Mouse (Mus musculus) liver, adult 2 months (tissue): ENCODE measurements around the gene Klhdc4. TPM values are rescaled to one million over a fixed set of nuclear protein-coding genes. Genes with fewer than 3 reads are reported as not detected.

Experiments used
- DNase-seq: peaks from one replicate; pipeline ENCODE4 v3.0.0-alpha.2; 2011; ENCODE audit warnings: low read depth, low spot score; ENCODE audit errors: extremely low read depth
- H3K27ac ChIP-seq: fragments of 200-500 bp; replicated peaks from 2 replicates; pipeline ENCODE4 v1.5.1; 2012; ENCODE audit warnings: low read depth, mild to moderate bottlenecking, control low read depth, inconsistent platforms, low read length; ENCODE audit not compliant: insufficient read depth
- H3K27me3 ChIP-seq: fragments of 200-500 bp; 2 replicates; pipeline ENCODE4 v1.6.1; 2012; ENCODE audit warnings: mild to moderate bottlenecking, moderate library complexity, low read length, inconsistent platforms; ENCODE audit not compliant: control insufficient read depth, insufficient read depth
- H3K36me3 ChIP-seq: fragments of 200-500 bp; 2 replicates; pipeline ENCODE4 v1.6.1; 2012; ENCODE audit warnings: low read length, inconsistent platforms; ENCODE audit not compliant: control insufficient read depth, insufficient read depth
- H3K4me1 ChIP-seq: fragments of 200-500 bp; 2 replicates; pipeline ENCODE4 v1.6.1; 2011; ENCODE audit warnings: low read length; ENCODE audit not compliant: control insufficient read depth, insufficient read depth
- H3K4me3 ChIP-seq: fragments of 200-500 bp; 2 replicates; pipeline ENCODE4 v1.5.1; 2011; ENCODE audit warnings: low read depth, mild to moderate bottlenecking, control low read depth, low read length, moderate library complexity; ENCODE audit not compliant: insufficient read depth
- H3K79me2 ChIP-seq: fragments of 200-500 bp; 2 replicates; pipeline ENCODE4 v1.6.1; 2012; ENCODE audit warnings: inconsistent platforms, mild to moderate bottlenecking, low read length, moderate library complexity; ENCODE audit not compliant: control insufficient read depth, insufficient read depth
- H3K9ac ChIP-seq: fragments of 200-500 bp; 2 replicates; pipeline ENCODE4 v1.6.1; 2012; ENCODE audit warnings: low read depth, mild to moderate bottlenecking, control low read depth, inconsistent platforms, low read length
- CTCF ChIP-seq: fragments of 200-500 bp; IDR thresholded peaks from 2 replicates; pipeline ENCODE4 v1.5.1; 2011; ENCODE audit warnings: low read depth, low read length, control low read depth
- POLR2A ChIP-seq: fragments of 200-500 bp; IDR thresholded peaks from 2 replicates; pipeline ENCODE4 v1.6.1; 2011; ENCODE audit warnings: low read length, control low read depth; ENCODE audit not compliant: insufficient read depth; ENCODE audit errors: extremely low read depth
- WGBS: fragments of 180-500 bp; shearing (Covaris S2); methylation state at CpG from one replicate; pipeline ENCODE4 v1.1.7; 2018; 5-methylcytosine and 5-hydroxymethylcytosine counted together
- polyA plus RNA-seq: library from polyadenylated mRNA; depleted of rRNA; stranded (reverse); fragments of >200 nt; gene quantifications from 2 replicates; pipeline ENCODE4 v1.2.3, GENCODE M21; 2012
- total RNA-seq: library from RNA; depleted of rRNA; stranded (reverse); fragments of >200 nt; gene quantifications from 2 replicates; pipeline ENCODE4 v1.2.3, GENCODE M21; 2014

Gene Klhdc4
- total and polyA plus RNA-seq, 2 experiments = 11.9 to 14.8 TPM

- no peak for TF ChIP-seq CTCF
- no peak for TF ChIP-seq POLR2A
- H3K4me3 ChIP-seq = no peak overlapping the region
- H3K4me1 ChIP-seq = peaks cover 3% of the 10 kb centered on the region; the same call in 1 of the 2 replicates
- no peaks in the 10 kb centered on the region for H3K79me2 ChIP-seq
- no peak for DNase-seq
- H3K36me3 ChIP-seq = no peaks in the 10 kb centered on the region
- H3K9ac ChIP-seq = no peak overlapping the region
- H3K27ac ChIP-seq = no peak overlapping the region
- 69% methylated on average over 10 of the region's 10 CpGs for WGBS
- no peaks in the 10 kb centered on the region for H3K27me3 ChIP-seq
Measured at GRCm38 (mm10) chr8:121848495-121848894, 19.1 kb upstream of the Klhdc4 start.

GRCm38 (mm10) chr8:121847987-121848386, 18.6 kb upstream of the Klhdc4 start:
- no peaks in the 10 kb centered on the region for H3K27me3 ChIP-seq
- H3K9ac ChIP-seq = no peak overlapping the region
- H3K79me2 ChIP-seq = no peaks in the 10 kb centered on the region
- no peaks in the 10 kb centered on the region for H3K36me3 ChIP-seq
- no peak overlapping the region for H3K27ac ChIP-seq
- DNase-seq = no peak
- TF ChIP-seq CTCF (no peak), POLR2A (no peak)
- H3K4me3 ChIP-seq = no peak overlapping the region
- 84% methylated on average over 6 of the region's 6 CpGs for WGBS
- H3K4me1 ChIP-seq = peaks cover 3% of the 10 kb centered on the region; the same call in 1 of the 2 replicates

DNA sequence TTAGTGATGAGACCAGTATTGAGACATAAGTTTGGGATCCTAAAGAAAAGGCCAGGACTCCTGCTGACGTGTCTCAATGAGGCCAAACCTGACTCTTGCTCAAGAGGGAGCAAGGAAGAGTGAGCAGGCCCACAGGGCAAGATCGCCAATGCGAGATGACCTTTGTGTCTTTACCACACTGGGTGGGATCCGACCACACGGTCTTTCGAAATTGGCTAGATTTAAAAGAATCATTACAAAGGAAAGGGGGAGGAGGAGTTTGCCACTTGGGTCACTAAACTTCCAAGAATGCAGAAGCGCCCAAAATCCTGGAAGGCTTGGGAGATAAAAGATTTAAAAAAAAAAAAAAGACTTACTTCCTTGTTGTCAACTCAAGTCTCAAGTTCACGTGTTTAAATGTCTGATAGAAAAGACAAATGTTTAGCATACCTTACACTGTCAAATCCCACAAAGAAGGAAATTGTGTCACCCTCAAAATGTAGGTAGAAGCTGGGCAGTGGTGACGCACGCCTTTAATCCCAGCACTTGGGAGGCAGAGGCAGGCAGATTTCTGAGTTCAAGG, 18.0 kb upstream of the Klhdc4 start:
- Histone ChIP-seq H3K4me3 (no peak overlapping the region), H3K27ac (no peak overlapping the region), H3K4me1 (peaks cover 3% of the 10 kb centered on the region; the same call in 1 of the 2 replicates), H3K36me3 (no peaks in the 10 kb centered on the region), H3K27me3 (no peaks in the 10 kb centered on the region), H3K9ac (no peak overlapping the region), H3K79me2 (no peaks in the 10 kb centered on the region)
- DNase-seq = no peak
- whole genome bisulfite sequencing = 43% methylated on average over 10 of the region's 10 CpGs
- no peak for TF ChIP-seq CTCF
- TF ChIP-seq POLR2A = no peak

- no peak for DNase-seq
- H3K27ac ChIP-seq = no peak overlapping the region
- H3K4me1 ChIP-seq = peaks cover 3% of the 10 kb centered on the region; the same call in 1 of the 2 replicates
- H3K27me3 ChIP-seq = no peaks in the 10 kb centered on the region
- H3K36me3 ChIP-seq = no peaks in the 10 kb centered on the region
- TF ChIP-seq POLR2A (no peak), CTCF (no peak)
- no peaks in the 10 kb centered on the region for H3K79me2 ChIP-seq
- H3K4me3 ChIP-seq = no peak overlapping the region
- H3K9ac ChIP-seq = no peak overlapping the region
Measured at GRCm38 (mm10) chr8:121846815-121847214, 17.4 kb upstream of the Klhdc4 start.

DNA sequence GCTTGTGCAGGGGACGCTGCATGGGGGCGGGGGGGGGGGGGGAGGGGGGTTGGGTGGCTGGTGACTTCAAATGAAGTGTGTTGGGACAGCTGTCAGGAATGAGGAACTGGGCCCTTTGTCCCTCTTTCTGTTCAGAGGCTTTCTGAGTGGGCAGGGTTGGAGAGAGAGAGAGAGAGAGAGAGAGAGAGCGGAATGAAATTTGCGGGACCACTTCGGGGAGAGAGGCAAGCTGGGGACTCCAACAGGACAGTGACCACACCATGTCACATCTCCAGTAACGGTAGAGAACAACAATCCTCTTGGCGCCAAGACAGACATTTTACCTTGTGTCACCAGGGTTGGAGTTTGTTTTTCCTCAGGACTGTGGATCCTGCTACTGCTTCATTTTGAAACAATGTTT, 15.4 kb upstream of the Klhdc4 start:
- H3K27me3 ChIP-seq = no peaks in the 10 kb centered on the region
- H3K36me3 ChIP-seq = no peaks in the 10 kb centered on the region
- H3K27ac ChIP-seq = no peak overlapping the region
- no peak for DNase-seq
- H3K9ac ChIP-seq = no peak overlapping the region
- TF ChIP-seq CTCF (no peak), POLR2A (no peak)
- WGBS = 55% methylated on average over 7 of the region's 7 CpGs
- H3K4me3 ChIP-seq = no peak overlapping the region
- H3K4me1 ChIP-seq = no peaks in the 10 kb centered on the region
- no peaks in the 10 kb centered on the region for H3K79me2 ChIP-seq

DNA sequence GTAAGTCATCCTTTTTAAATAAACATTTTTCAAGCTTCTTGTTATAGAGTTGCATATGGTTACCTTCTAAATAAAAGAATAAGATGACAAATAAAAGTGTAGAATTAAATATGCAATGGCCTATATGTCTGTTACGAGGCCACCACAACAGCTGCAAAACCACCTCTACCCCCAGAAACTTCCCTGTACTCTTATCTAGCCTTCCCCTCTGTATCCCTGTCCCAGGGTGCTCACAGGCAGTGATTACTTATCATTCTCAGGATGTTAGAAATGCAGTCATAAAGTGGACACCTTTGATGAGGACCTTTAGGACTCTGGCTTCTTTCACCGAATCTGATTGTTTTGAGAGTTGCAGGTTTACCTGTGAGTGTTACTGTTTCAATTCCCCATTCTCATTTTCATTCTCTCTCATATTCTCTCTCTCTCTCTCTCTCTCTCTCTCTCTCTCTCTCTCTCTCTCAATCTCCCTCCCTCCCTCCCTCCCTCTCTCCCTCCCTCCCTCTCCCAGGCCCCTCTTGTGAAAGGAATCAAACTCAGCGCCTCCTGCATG, 13.9 kb upstream of the Klhdc4 start:
- Histone ChIP-seq H3K36me3 (no peaks in the 10 kb centered on the region), H3K4me3 (no peak overlapping the region), H3K27ac (no peak overlapping the region), H3K4me1 (no peaks in the 10 kb centered on the region), H3K27me3 (no peaks in the 10 kb centered on the region), H3K79me2 (no peaks in the 10 kb centered on the region), H3K9ac (no peak overlapping the region)
- WGBS = 75% methylated on average over 3 of the region's 3 CpGs
- no peak for TF ChIP-seq CTCF
- TF ChIP-seq POLR2A = no peak
- no peak for DNase-seq
